Mouse (Mus musculus) gastrocnemius, postnatal 4 days (tissue): ENCODE results near the gene Bcar3. TPM values are rescaled to one million over a fixed set of nuclear protein-coding genes. Genes with fewer than 3 reads are reported as not detected.
A peak's percentile ranks its signal among the peaks of the same experiment; 100 is the strongest.

Experiments used
- DNase-seq, 2 experiments: peaks; one replicate each; pipeline ENCODE4 v3.0.0; 2021 to 2022; ENCODE audit warnings: low spot score in 2 of 2, mixed read lengths in 2 of 2
- total RNA-seq, 2 experiments: library from RNA; stranded (reverse); gene quantifications; 2 replicates each; pipeline ENCODE4 v1.2.3; 2021

Gene Bcar3
- total RNA-seq, 2 experiments from 2014 or later: 23.9 to 29.4 TPM

DNA sequence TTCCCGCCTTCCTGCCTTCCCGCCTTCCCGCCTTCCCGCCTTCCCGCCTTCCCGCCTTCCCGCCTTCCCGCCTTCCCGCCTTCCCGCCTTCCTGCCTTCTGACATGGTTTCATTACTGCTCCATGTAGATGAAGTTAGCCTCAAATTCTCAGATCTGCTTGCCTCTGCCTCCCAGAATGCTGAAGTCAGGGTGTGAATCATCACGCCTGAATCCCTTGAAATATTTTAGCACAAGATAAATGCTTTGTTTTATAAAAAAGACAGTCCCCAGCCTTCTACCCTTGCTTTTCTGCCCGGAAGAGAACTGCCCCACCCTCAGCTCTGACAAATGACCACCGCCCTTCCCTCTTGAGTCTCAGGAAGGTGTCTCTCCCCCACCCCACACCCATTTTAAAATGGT is 154.3 kb downstream of the Bcar3 start:
- DNase-seq: no peak

DNA sequence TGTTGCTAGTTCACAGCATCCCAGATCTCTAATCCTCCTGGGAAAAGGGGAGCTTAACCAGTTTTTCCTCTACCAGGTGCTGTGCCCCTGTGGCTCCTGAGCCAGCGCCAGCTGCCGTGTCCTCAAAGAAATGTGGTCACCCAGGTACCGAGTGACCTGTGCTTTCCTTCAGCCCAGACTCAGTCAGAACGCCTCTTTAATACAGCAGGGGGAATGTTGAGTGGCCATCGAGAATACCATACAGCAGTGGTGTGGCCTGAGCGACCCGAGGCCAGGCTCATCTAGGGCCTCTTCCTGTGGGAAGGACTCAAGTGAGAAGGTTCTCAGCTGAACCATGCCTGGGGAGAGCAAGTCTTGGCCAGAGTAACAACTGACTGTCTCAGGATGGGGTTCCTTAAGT is 156.1 kb downstream of the Bcar3 start:
- no peak for DNase-seq

DNA sequence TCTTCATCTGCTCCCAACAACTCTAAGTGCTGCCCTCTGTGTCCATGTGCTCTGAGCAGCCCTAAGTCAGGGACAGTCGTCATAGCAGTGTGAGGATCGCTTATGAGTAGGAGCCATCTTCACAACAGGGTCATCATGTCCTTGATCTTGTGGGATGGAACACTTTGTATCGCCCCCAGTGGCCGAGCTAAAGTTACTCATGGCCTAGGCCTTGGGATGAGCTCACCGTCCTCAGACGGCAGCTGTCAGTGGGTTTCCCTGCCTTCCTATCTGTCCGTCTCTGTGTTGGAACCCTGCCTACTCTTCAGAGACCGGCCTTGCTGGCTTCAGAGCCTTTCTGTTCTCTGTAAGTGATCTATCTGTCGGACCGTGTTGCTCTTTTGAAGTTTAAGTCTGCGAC is 159.9 kb downstream of the Bcar3 start:
- DNase-seq: no peak

DNA sequence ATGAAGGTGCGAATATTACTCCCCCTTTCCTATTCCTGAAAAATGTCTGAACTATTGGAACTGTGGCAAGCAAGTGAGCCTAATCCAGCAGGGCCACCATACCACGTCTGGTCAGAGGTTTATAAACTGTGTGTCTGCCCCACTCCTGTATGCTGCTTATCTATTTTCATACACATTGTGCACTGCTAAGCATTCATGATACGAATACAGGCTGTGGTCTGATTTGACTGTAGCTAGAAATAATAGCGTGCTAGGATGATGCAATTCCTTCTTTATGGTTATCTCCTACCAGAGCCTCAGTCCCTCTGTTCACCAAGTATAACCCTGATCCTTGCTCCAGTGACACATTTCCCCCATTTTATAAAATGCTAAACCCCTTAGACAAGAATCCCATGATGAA is 162.2 kb downstream of the Bcar3 start:
- DNase-seq: no peak

DNA sequence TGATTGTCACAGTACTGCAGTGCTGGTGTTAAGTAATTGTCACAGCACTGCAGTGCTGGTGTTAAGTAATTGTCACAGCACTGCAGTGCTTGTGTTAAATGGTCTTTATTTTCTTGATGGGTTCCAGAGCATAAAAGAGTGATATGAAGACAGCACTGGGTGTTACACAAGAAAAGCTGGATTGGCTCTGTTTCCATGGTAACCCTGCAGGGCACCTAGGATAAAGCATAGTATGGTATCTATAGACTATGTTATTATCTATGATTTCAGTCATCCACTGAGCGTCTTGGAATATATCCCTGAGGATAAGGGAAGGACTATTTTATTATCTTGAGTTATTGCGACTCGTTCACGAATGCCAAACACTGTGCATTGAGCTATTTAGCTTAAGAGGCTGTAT is 162.9 kb downstream of the Bcar3 start:
- DNase-seq: no peak

DNA sequence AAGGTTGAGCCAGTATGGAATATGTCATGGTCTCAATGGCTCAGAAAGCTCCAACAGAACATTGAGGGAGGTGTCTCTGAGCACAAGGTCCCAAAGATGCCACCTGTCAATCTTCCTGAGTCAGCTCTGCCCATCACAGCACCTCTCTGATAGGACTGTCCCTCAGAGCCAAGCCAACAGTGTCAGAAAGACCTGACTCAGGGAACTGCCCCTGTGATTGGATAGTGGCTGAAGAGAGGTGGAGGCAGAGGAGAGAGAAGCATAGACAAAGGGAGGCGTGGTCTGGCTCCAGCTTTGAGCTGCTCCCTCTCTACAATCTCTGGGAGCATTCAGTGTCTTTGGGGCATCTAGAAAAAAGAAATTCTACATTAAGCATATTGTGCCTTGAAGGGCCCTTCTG is 163.8 kb downstream of the Bcar3 start:
- no peak for DNase-seq

DNA sequence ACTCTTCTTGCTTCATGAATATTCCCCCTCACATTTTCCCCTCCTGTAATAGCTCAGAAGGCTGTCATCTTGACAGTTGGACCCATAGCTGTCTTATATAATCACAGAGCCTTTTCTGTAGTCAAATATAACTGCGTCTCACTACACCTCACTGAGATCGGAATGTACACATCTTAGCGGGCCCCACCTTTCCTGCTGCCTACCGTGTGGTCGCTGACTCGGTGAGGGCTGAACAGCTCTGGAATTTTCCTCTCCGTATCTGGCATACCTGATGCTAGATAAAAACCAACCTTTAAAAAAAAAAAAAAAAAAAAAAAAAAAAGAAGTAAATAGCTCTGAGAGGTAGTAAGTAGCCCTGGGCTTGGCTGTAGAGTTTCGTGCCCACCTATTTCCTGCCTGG is 164.8 kb downstream of the Bcar3 start:
- DNase-seq: no peak

DNA sequence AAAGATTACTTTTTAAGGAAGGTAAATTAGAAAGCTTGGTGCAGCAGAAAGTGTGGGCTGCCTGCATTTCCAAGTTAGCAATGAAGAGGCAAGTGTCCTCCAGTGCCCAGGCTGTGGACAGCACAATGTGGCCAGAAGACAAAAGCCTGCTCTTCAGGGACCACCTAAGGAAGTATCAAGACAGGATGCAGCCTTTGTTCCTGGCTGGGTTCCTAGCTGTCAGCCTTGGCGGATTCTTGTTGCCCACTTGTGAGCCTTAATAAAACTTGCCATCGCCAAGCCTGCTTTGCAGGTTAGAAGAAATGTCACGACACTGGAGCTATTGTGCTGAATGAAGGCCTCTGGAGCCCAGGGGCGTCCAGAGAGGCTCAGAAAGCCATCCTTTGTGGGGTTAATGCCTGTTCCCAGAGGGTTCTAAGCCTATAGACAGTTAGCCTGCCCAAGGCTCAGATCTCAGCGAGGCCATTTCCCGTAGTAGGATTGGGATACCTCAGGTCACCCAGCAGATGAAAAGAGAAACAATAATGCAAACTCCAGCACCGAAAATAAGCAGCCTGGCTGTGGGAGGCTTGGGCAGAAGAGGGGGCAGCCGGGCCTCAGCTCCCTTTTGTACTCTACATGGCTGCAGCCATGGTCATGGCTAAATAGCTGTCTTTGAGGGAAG is 167.0 kb downstream of the Bcar3 start:
- no peak for DNase-seq

DNA sequence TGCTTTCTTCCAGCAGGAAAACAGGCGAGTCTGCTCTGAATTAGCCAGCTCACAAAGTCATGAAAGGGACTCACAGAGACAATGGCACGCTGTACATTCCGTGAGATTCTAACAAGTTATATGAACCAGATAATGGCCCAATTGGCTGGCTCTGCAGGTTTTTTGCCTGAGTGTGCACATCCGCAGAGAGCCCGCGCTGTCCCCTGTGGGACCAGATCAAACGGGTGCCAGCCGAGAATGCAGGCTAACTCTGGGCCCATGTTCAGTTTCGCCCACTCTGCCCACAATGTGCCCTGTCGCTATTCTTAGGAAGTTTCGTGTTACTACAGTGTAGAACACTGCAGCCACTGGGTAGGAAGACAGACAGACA is 167.6 kb downstream of the Bcar3 start:
- no peak for DNase-seq

DNA sequence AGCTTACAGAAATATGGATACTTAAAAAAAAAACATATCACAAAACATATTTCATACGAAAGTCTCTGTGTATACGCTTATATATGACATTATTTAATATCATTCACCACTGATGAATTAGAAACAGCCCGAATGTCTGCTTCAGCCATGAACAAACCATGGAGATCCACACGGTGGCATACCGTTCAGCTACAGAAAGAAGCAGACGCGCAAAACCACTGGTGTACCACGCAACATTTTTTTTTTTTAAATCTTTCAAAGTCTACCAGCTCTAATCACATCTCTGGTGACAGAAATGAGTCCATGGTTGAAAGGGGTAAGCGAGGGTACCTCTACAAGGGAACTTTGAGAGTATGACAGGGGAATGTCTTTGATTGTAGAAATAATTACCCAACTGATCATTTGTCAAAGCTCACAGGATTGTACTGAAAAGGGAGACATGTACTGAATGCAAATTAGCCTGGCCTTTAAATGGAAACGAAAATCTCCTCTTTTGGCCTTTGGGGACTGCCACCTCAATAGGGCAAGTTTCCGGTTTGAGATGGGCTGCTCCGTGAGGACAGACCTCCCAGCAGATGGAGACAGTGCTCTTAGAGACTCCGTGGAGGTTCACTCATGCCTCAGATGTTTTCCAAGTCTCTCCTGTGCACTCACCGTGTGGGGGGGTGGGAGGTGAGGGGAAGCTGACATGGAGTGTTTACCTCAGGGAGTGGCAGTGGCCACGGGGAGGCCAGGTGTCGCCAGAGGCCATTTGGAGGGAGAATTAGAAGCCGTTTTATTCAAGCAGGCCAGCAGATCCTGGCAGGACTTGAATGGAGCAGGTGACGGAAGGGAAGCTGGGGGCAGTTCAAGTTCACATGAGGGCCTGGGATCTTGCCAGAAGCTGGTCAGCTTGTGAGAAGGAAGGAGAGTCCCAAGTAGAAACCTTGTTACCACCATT is 168.3 kb downstream of the Bcar3 start:
- DNase-seq: peak in 1 of 2 experiments; percentile 45

DNA sequence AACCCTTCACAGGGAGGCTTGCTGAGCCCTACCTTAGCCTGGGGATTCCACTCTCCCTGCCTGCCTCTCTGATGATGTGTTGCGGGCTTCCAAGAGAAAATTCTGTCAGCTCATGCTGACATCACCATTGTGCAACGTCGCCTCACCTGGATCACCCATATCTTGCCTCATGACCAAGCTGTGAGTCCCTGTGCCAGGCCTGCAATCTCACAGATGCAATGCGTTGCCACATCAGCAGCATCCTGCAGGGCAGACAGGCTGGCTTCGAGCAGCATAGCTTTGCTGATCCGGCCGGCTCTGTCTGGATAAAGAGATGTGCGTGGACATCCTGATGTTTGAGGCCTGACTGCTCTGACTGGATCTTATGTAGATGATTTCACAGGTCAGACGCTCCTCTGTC is 169.2 kb downstream of the Bcar3 start:
- DNase-seq: no peak

DNA sequence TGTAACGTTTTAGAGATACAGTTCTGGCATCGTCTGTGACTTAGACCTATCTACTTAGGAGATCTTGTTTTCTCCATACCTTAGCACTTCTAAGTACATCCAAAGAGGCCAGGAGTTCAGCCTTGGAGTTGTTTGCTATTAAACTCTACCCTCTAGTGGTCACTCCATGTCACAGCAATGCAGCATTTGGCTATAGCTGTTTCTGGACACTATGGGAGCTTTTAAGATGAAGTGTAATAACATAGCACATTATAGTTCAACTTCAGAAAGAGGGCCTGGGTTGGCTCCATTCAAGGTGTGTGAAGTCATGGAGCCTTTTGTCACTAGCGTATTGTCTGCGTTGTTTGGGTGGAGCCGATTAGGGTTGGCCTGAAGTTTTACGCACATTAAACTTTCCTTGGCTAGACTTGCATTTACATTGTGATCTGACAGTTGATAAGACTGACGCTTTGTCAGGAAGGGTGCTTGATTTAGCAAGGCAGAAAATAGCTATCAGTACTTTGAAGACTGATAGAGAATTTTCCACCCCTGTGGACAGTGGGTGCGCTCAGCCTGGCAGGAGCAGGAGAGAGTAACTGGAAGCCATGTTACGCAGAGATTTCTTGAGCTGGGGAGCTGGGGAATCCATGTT is 172.3 kb downstream of the Bcar3 start:
- peak in 1 of 2 experiments; percentile 48 for DNase-seq

DNA sequence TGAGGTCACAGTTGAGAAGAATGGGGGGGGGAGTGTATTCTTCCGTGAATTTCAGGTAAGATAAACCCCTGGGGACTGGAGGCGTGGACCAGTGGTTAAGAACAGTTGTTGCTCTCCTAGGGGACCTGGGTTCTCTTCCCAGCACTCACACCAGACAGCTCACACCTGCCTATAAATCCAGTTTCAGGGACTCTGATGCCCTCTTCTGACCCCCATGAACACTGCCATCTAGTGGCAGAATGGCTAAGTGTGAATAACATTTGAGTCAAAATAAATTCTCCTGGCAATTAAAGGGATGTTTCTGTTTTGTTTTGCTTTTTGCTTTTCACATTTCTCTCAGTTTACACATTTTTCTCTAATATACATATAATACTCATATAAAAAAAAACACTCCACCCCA is 174.0 kb downstream of the Bcar3 start:
- no peak for DNase-seq

DNA sequence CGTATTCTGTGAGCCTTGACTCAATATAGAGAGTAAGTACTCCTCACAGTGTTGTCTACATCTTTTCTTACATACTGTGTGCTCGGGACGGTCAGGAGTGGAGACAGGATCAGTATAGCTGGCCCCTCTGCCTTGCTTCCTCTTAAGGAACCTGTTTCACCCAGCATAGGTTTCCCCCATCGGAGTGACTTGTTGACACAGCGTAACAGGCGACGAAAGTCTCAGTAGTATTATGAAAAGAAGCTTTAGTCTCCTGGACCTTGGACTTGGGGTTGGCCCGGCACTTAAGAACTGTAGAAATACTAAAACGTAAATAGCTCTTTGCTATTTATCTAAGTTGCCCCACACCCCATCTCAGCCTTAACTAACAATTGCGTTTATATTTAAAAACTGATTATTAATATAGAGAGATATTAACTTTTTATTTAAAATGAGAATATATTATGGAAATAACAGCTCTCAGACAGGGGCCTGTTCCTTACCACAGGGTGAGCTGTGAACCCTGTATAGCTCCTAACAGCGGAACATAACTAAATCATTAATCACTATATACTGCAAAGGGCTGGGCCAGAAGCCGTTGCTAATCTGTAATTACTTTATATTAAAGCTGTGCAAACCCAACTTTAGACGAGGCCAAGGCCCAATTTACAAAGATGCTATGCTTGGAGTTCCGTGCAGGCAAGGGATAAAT is 176.5 kb downstream of the Bcar3 start:
- DNase-seq: no peak

DNA sequence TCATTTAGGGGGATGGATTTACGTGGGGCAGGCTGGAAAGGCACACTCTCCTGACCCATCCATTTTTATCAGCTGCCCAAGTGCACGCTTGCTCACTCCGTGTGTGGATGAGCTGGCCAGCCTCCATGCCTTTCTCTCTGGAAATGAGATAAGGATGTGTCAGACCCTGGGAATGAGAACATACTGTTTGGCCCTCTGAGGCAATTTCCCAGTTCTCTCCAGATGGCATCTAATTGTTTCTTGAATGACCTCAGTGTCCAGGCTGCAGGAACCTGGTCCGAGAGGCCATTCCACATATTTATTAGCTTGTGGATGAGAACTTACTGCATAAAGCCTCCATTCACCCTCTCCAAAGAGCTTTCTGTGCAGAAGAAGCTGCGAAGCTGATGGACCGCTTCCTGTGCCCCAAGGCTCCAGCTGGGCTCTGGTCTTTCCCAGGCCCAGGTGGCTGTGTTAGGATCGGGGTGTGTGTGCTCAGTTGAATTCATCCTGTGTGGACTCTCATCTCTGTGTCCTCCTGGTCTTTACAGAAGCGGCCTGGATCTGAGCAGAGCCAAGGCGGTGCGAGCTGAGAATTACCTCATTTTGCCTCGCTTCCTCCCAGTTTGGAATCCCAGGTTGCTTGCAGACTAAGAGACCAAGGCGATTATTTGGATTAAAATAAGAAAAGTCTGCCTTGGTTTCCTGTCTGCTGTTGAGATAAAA is 177.2 kb downstream of the Bcar3 start:
- no peak for DNase-seq

DNA sequence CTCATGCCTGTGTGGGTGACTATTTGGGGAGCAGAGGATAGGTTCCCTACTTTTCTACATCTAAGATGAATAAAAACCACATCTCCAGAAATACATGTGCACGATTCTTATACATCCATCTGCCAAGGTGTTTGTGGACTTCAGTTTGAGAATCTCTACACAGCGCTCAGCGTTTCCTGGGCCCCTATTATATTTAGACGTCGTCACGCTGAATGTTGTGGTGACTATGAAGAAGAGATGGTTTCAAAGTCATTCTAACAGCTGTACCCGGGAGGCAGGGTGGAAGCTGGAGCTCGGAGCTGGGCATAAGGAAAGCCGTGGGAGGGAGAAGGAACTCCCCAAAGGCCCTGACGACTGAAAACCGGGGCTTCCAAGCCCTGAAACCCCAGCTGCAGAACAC is 178.5 kb downstream of the Bcar3 start:
- DNase-seq: no peak

DNA sequence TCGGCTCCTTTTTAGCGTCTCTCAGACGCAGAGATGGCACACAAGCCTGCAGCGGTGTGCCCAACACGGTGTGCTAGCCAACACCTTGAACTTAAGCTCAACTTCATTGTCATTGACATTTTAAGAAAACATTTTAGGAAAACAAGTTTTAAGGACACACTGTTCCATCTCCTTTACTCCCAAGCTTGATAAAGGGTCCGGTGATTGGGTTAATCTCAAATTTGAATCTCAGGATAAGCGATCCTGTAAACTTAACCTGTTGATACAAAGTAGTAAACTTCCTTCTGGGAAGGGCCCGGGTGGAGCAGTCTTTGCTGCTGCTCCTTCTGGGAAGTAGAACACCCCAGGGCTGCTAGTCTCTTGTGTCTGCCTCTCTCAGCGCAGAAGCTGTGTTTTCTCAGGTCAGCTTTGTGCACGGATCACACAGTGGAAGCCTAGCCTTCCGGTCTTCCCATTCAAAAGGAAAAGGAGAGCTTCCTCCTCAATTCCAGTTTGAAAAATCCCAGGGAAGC is 179.6 kb downstream of the Bcar3 start:
- no peak for DNase-seq

DNA sequence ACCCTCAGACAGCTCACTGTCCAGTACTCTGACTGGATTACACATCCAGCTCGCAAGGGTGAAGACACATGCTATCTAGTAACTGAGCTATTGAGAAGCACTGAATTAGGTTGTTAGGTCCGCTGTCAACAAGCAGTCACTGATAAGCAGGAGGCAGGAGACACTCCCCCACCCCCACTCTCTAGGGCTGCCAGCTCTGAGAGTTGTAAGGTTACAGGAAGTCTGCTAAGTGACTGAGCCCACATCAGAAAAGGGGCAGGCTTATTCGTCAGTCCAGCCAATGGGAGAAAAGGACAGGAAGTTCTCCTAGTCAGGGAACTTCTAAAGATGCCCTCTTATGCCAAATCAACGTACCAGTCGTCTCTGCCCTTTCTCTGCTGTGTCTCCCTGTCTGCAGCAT is 180.1 kb downstream of the Bcar3 start:
- DNase-seq: no peak

DNA sequence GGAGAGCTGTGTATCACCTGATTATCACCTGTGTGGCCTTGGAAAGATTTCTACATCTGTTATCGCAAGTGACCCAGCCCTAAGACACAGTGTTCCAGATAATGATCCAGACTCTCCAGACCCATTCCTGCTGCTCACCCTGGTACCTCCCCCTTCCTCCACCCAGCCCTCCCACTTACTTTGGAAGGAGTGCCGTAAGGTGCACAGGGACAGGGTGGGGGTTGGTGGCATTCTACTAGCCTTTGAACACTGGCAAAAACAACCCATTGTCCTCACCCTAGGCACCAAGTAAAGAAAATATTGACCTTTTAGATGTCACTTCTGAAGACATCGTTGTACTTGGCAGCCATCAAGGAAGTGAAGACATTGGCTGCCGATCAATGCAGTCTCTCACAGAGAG is 180.9 kb downstream of the Bcar3 start:
- DNase-seq: no peak

DNA sequence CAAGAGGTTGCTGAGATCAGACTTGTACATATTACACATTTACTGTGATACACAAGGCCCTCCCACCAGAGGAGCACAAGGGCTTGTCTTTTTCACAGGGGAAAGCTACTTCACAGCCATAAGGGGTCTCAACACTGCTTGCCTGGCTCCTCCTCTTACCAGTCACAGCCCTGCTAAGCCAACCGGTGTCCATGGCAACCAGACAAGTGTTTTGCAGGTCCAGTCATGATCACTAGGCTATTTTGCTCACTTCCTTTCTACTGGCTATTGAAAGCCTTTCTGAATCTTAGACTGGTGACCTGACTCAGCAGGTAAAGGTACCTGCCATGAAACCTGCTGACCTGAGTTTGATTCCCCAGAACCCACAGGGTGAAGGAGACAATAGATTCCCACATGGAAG is 181.8 kb downstream of the Bcar3 start:
- DNase-seq: no peak

DNA sequence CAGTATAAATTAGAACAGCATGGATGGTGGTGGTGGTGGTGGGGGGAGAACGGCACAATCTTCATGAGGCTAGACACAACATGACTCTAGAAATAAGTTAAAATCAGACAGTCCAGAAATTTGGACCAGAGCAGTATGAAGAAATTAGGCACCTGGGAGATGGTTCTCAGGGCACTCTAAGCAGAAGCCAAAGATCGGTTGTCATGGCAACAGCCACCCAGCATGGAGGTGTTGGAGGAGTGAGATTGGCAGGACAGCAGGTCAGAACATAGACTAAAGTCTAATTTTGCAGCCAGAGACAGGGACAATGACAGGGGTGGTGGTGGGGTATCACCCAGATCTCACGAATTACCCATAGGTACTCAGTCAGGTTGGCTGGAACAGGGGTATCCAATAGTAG is 182.7 kb downstream of the Bcar3 start:
- no peak for DNase-seq
